Mouse (Mus musculus) forebrain, embryonic 16.5 days (tissue): Measurements from ENCODE around the gene Homer2. TPM values are rescaled to one million over a fixed set of nuclear protein-coding genes. Genes with fewer than 3 reads are reported as not detected.
A peak's percentile ranks its signal among the peaks of the same experiment; 100 is the strongest.

Source experiments
- ATAC-seq: fragments of 200-750 bp; cut with Nextera tagmentation; 2 replicates; pipeline ENCODE4 v1.8.0; 2017; ENCODE audit warnings: mild to moderate bottlenecking, moderate library complexity
- H3K27ac ChIP-seq: fragments of 300-500 bp; sonication (generic); 2 replicates; pipeline ENCODE4 v1.5.1; 2014; ENCODE audit warnings: low read length, control low read depth
- H3K27me3 ChIP-seq: fragments of 300-500 bp; sonication (generic); replicated peaks from 2 replicates; pipeline ENCODE4 v1.6.1; 2014; ENCODE audit warnings: low read length; ENCODE audit not compliant: control insufficient read depth, insufficient read depth
- H3K36me3 ChIP-seq: fragments of 300-500 bp; sonication (generic); 2 replicates; pipeline ENCODE4 v1.6.1; 2014; ENCODE audit not compliant: control insufficient read depth, insufficient read depth
- H3K4me1 ChIP-seq: fragments of 300-500 bp; sonication (generic); replicated peaks from 2 replicates; pipeline ENCODE4 v1.6.1; 2014; ENCODE audit warnings: low read length; ENCODE audit not compliant: control insufficient read depth, insufficient read depth
- H3K4me2 ChIP-seq: fragments of 300-500 bp; sonication (generic); 2 replicates; pipeline ENCODE4 v1.6.1; 2014; ENCODE audit warnings: mild to moderate bottlenecking, low read length, control low read depth
- H3K4me3 ChIP-seq: fragments of 300-500 bp; sonication (generic); replicated peaks from 2 replicates; pipeline ENCODE4 v1.5.1; 2014; ENCODE audit warnings: mild to moderate bottlenecking, low read length, control low read depth
- H3K9ac ChIP-seq: fragments of 300-500 bp; sonication (generic); replicated peaks from 2 replicates; pipeline ENCODE4 v1.6.1; 2014; ENCODE audit warnings: low read depth, low read length, control low read depth
- H3K9me3 ChIP-seq: fragments of 300-500 bp; sonication (generic); 2 replicates; pipeline ENCODE4 v1.6.1; 2016; ENCODE audit warnings: low read length; ENCODE audit not compliant: control insufficient read depth
- WGBS: fragments of 180-500 bp; shearing (Covaris S2); extraction: QIAGEN DNeasy Blood & Tissue Kit; methylation state at CpG from one replicate; pipeline ENCODE4 v1.1.7; 2014; 5-methylcytosine and 5-hydroxymethylcytosine counted together
- polyA plus RNA-seq: library from polyadenylated mRNA; unstranded; fragments of >200 nt; fragmentation: Nextera tagmentation; extraction: Ambion mirVana; gene quantifications from 2 replicates; pipeline ENCODE4 v1.2.1, GENCODE M21; 2015

Homer2 gene
- polyA plus RNA-seq, 1 experiment from 2014 or later = 19.1 TPM

GRCm38 (mm10) chr7:81657631-81658347 is 49.5 kb downstream of the Homer2 start:
- peaks cover 36% of the 10 kb centered on the region for H3K4me1 ChIP-seq
- H3K9ac ChIP-seq = no peak overlapping the region
- no peak overlapping the region for H3K4me3 ChIP-seq
- H3K27me3 ChIP-seq = no peaks in the 10 kb centered on the region
- ATAC-seq = peak; percentile 32; the same call in 1 of the 2 replicates
- H3K9me3 ChIP-seq = no peaks in the 10 kb centered on the region
- H3K36me3 ChIP-seq = no peaks in the 10 kb centered on the region
- no peak overlapping the region for H3K4me2 ChIP-seq
- 60% methylated on average over 2 of the region's 2 CpGs for WGBS
- H3K27ac ChIP-seq = 0 out of 2 replicates have a peak overlapping the region, but pooled peaks have one; percentile 33

- ATAC-seq = no peak
- Histone ChIP-seq H3K4me2 (no peak overlapping the region), H3K27me3 (no peaks in the 10 kb centered on the region), H3K27ac (no peak overlapping the region), H3K36me3 (no peaks in the 10 kb centered on the region), H3K9me3 (no peaks in the 10 kb centered on the region), H3K4me3 (no peak overlapping the region), H3K4me1 (peaks cover 40% of the 10 kb centered on the region), H3K9ac (no peak overlapping the region)
- 58% methylated on average over 3 of the region's 3 CpGs for WGBS
Measured at GRCm38 (mm10) chr7:81657055-81657454, 50.3 kb downstream of the Homer2 start.

DNA sequence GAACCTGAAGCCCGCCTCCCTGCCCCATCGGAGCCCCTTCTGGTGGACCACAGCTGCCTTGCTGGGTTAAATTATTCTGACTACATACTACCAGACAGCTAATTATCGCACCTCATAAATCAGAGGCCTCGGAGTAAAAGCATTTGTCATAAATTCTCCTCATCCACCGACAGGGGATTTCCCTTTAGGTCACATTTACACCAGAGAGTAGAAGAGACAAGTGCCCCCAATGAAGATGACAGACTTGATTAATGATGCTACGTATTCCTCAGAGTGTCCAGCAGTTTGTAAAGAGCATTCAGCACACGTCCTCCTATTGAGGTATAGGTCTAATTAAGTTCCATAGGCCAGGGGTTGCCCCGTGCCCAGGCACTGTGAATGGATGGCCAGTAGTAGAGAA is 50.7 kb downstream of the Homer2 start:
- H3K4me2 ChIP-seq = no peak overlapping the region
- ATAC-seq = no peak
- no peaks in the 10 kb centered on the region for H3K27me3 ChIP-seq
- H3K4me1 ChIP-seq = peaks cover 40% of the 10 kb centered on the region
- no peak overlapping the region for H3K4me3 ChIP-seq
- H3K36me3 ChIP-seq = no peaks in the 10 kb centered on the region
- H3K9me3 ChIP-seq = no peaks in the 10 kb centered on the region
- H3K27ac ChIP-seq = no peak overlapping the region
- WGBS = 35% methylated on average over 8 of the region's 8 CpGs
- H3K9ac ChIP-seq = no peak overlapping the region

GRCm38 (mm10) chr7:81654946-81655718 is 52.2 kb downstream of the Homer2 start:
- ATAC-seq = peak; percentile 32
- no peaks in the 10 kb centered on the region for H3K27me3 ChIP-seq
- no peak overlapping the region for H3K4me2 ChIP-seq
- no peak overlapping the region for H3K4me3 ChIP-seq
- peak overlapping the region; percentile 58 for H3K27ac ChIP-seq
- H3K9me3 ChIP-seq = no peaks in the 10 kb centered on the region
- WGBS = 28% methylated on average over 9 of the region's 9 CpGs
- no peak overlapping the region for H3K9ac ChIP-seq
- no peaks in the 10 kb centered on the region for H3K36me3 ChIP-seq
- peaks cover 47% of the 10 kb centered on the region for H3K4me1 ChIP-seq

DNA sequence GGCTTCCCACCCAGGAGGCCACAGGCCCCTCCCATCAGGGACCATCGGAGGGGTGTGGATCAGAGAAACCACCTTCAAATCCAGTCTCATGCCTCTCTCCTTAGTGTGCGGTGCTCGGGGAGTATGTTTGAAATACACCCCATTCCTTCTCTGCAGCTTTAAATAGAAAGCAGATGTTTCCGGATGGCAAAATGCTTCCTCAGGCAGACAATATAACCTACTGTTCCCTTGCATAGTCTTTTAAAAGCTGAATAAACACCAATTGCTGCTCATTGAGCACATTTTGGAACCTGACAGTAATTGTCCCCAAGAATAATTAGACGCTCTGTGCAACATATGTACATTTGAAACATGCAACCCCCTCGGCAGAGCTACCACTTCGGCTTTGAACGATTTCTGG is 53.3 kb downstream of the Homer2 start:
- Histone ChIP-seq H3K9me3 (no peaks in the 10 kb centered on the region), H3K4me2 (peak overlapping the region; percentile 33), H3K36me3 (no peaks in the 10 kb centered on the region), H3K9ac (0 out of 2 replicates have a peak overlapping the region, but pooled peaks have one; percentile 22), H3K4me3 (no peak overlapping the region), H3K27ac (peak overlapping the region; percentile 79), H3K4me1 (peaks cover 57% of the 10 kb centered on the region), H3K27me3 (no peaks in the 10 kb centered on the region)
- WGBS = 7% methylated on average over 8 of the region's 8 CpGs
- ATAC-seq = peak; percentile 54

- Histone ChIP-seq H3K9ac (no peak overlapping the region), H3K36me3 (no peaks in the 10 kb centered on the region), H3K27ac (no peak overlapping the region), H3K4me3 (no peak overlapping the region), H3K4me1 (peaks cover 62% of the 10 kb centered on the region), H3K9me3 (no peaks in the 10 kb centered on the region), H3K4me2 (no peak overlapping the region), H3K27me3 (no peaks in the 10 kb centered on the region)
- WGBS = 83% methylated on average over 2 of the region's 2 CpGs
- no peak for ATAC-seq
Measured at GRCm38 (mm10) chr7:81652296-81652695, 55.0 kb downstream of the Homer2 start.

- H3K9me3 ChIP-seq = no peaks in the 10 kb centered on the region
- H3K27me3 ChIP-seq = no peaks in the 10 kb centered on the region
- H3K4me2 ChIP-seq = no peak overlapping the region
- ATAC-seq = peak; percentile 36; the same call in 1 of the 2 replicates
- no peaks in the 10 kb centered on the region for H3K36me3 ChIP-seq
- 55% methylated on average over 5 of the region's 5 CpGs for WGBS
- H3K4me3 ChIP-seq = no peak overlapping the region
- H3K4me1 ChIP-seq = peaks cover 52% of the 10 kb centered on the region
- H3K9ac ChIP-seq = no peak overlapping the region
- no peak overlapping the region for H3K27ac ChIP-seq
Measured at GRCm38 (mm10) chr7:81651284-81651683, 56.0 kb downstream of the Homer2 start.

DNA sequence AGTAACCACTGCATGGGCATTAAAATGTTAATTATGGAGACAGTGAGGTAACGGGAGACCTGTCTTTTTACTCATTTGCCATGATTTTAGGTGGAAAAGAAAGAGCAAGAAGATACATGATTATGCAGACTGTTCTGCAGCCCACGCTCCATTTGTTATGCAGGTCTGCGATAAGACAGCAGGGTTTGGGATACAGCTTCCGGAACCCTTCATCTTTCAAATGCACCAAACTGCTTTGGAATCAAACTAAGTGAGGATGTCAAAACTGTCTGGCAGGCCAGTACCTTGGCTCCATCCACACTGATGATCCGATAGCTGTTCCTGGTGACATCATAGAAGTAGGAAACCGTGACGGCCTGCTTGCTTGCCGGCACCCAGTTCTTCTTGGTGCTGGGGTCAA is 58.1 kb downstream of the Homer2 start:
- no peak for ATAC-seq
- H3K9me3 ChIP-seq = no peaks in the 10 kb centered on the region
- no peak overlapping the region for H3K9ac ChIP-seq
- no peak overlapping the region for H3K4me3 ChIP-seq
- peaks cover 45% of the 10 kb centered on the region for H3K4me1 ChIP-seq
- peak overlapping the region; percentile 30 for H3K4me2 ChIP-seq
- no peaks in the 10 kb centered on the region for H3K36me3 ChIP-seq
- H3K27me3 ChIP-seq = no peaks in the 10 kb centered on the region
- H3K27ac ChIP-seq = peak overlapping the region; percentile 12; the same call in 1 of the 2 replicates
- WGBS = 48% methylated on average over 8 of the region's 8 CpGs

DNA sequence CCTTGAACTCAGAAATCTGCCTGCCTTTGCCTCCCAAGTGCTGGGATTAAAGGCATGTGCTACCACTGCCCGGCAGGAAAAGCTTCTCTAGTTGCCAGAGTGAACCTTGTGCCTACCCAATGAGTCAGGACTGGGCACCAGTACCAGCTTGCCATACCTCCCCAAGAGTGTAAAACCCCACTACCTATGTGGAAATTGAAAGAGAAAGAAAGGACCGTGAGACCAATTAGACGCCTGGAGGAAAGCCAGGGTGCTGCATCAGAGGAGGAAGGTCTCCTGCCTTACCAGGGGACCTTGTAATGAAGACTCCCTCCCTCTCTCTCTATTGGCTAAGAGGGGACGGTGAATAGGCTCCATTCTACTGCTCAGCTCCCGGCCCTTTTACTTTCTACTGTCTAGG is 59.4 kb downstream of the Homer2 start:
- Histone ChIP-seq H3K4me2 (no peak overlapping the region), H3K9me3 (no peaks in the 10 kb centered on the region), H3K4me1 (peaks cover 32% of the 10 kb centered on the region), H3K36me3 (no peaks in the 10 kb centered on the region), H3K27ac (no peak overlapping the region), H3K4me3 (no peak overlapping the region), H3K9ac (no peak overlapping the region), H3K27me3 (no peaks in the 10 kb centered on the region)
- WGBS = 42% methylated on average over 5 of the region's 5 CpGs
- ATAC-seq = no peak
